Mouse (Mus musculus) heart, embryonic 15.5 days (tissue): ENCODE measurements around the gene Scamp1. TPM values are rescaled to one million over a fixed set of nuclear protein-coding genes. Genes with fewer than 3 reads are reported as not detected.

ENCODE experiments used
- ATAC-seq: fragments of 200-750 bp; cut with Nextera tagmentation; replicated peaks from 2 replicates; pipeline ENCODE4 v1.8.0; 2017; ENCODE audit warnings: low read depth, moderate TSS enrichment; ENCODE audit not compliant: insufficient number of reproducible peaks, insufficient read depth, low FRiP score
- H3K27ac ChIP-seq: fragments of 300-500 bp; sonication (generic); 2 replicates; pipeline ENCODE4 v1.5.1; 2015; ENCODE audit warnings: mild to moderate bottlenecking, inconsistent platforms
- H3K27me3 ChIP-seq: fragments of 300-500 bp; sonication (generic); 2 replicates; pipeline ENCODE4 v1.6.1; 2015; ENCODE audit warnings: inconsistent platforms
- H3K36me3 ChIP-seq: fragments of 300-500 bp; sonication (generic); 2 replicates; pipeline ENCODE4 v1.6.1; 2015; ENCODE audit warnings: mild to moderate bottlenecking, inconsistent platforms
- H3K4me1 ChIP-seq: fragments of 300-500 bp; sonication (generic); replicated peaks from 2 replicates; pipeline ENCODE4 v1.6.1; 2015; ENCODE audit warnings: inconsistent platforms
- H3K4me2 ChIP-seq: fragments of 300-500 bp; sonication (generic); 2 replicates; pipeline ENCODE4 v1.6.1; 2015; ENCODE audit warnings: inconsistent platforms, mild to moderate bottlenecking, moderate library complexity
- H3K4me3 ChIP-seq: fragments of 300-500 bp; sonication (generic); 2 replicates; pipeline ENCODE4 v1.5.1; 2015; ENCODE audit warnings: mild to moderate bottlenecking, inconsistent platforms
- H3K9ac ChIP-seq: fragments of 300-500 bp; sonication (generic); 2 replicates; pipeline ENCODE4 v1.6.1; 2015; ENCODE audit warnings: mild to moderate bottlenecking, inconsistent platforms
- H3K9me3 ChIP-seq: fragments of 300-500 bp; sonication (generic); replicated peaks from 2 replicates; pipeline ENCODE4 v1.6.1; 2016; ENCODE audit warnings: inconsistent platforms
- WGBS: fragments of 180-500 bp; shearing (Covaris S2); methylation state at CpG from one replicate; pipeline ENCODE4 v1.1.7; 2015; ENCODE audit warnings: mixed read lengths; 5-methylcytosine and 5-hydroxymethylcytosine counted together
- polyA plus RNA-seq: library from polyadenylated mRNA; unstranded; fragments of >200 nt; fragmentation: Nextera tagmentation; extraction: Ambion mirVana; gene quantifications from 2 replicates; pipeline ENCODE4 v1.2.1, GENCODE M21; 2015

Scamp1 gene
- polyA plus RNA-seq, 1 experiment from 2014 or later = 20.8 TPM

DNA sequence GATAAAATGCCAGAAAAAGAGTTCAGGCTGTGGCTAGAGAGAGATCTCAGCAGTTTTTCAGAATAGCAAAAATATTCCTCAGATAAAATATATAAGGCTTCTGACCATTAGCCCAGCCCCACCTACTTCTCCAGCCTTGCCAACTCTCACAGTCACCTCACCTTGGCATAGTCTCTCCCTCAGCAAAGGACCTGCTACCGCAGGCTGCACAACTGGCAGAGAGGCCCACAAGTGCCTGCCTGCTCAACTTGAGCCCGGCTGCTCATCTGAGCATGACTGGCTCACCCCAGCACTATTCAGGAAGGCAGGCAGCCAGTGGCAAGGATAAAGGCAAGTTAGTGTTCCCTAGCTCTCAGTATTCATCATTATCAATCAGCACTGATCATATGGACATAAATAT lies 30.5 kb downstream of the Scamp1 start:
- no peak for ATAC-seq
- Histone ChIP-seq H3K9me3 (no peaks in the 10 kb centered on the region), H3K36me3 (no peaks in the 10 kb centered on the region), H3K4me1 (no peaks in the 10 kb centered on the region; the same call in 1 of the 2 replicates), H3K9ac (no peak overlapping the region), H3K4me3 (no peak overlapping the region), H3K27me3 (no peaks in the 10 kb centered on the region), H3K4me2 (no peak overlapping the region), H3K27ac (no peak overlapping the region)
- 82% methylated on average over 2 of the region's 2 CpGs for WGBS

DNA sequence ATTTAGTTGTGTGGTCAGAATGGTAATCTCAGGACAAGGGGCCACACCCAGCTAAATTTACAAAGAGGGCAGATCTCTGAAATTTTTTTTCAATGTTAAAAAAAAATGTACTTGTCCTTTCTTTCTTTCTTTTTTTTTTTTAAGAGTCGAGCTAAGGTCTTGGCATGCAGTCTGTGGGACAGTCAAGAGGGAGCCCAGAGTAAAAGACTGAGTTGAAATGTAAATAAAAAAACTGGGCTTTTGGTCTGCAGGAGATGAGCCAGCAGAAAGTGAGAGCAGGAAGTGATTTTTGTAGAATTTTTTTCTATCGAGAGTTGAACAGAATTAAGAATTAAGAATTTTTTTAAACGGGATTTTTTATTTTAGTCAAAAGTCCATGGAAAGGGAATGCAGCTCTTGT lies 31.4 kb downstream of the Scamp1 start:
- ATAC-seq = no peak
- no peaks in the 10 kb centered on the region for H3K36me3 ChIP-seq
- WGBS = 74% methylated on average over 3 of the region's 3 CpGs

DNA sequence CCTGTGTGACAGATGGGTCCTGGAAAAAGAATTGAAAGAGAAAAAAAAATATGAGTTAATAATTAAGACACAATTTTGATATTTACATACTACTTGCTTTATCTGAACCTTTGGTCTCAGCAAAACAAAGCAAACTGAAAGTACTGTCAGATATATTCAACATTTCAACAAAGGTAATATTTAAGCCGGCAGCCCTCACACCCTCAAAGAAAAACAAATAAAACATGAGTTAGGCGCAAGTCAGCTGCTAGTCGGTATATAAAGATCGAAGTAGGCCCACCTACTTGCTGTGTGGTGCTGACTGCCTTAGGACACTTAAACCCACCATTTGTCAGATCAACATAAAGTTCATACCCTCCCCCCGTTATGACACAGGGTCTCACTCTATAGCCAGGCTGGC lies 32.6 kb downstream of the Scamp1 start:
- Histone ChIP-seq H3K9me3 (no peaks in the 10 kb centered on the region), H3K9ac (no peak overlapping the region), H3K4me3 (no peak overlapping the region), H3K27me3 (no peaks in the 10 kb centered on the region), H3K4me1 (no peaks in the 10 kb centered on the region; the same call in 1 of the 2 replicates), H3K4me2 (no peak overlapping the region), H3K36me3 (no peaks in the 10 kb centered on the region), H3K27ac (no peak overlapping the region)
- ATAC-seq = no peak
- 84% methylated on average over 5 of the region's 5 CpGs for WGBS

More for the DNA sequence above, 31.4 kb downstream of the Scamp1 start:
- H3K27me3 ChIP-seq = no peaks in the 10 kb centered on the region
- no peaks in the 10 kb centered on the region for H3K9me3 ChIP-seq
- no peak overlapping the region for H3K4me3 ChIP-seq
- no peak overlapping the region for H3K9ac ChIP-seq
- H3K27ac ChIP-seq = no peak overlapping the region
- H3K4me2 ChIP-seq = no peak overlapping the region
- no peaks in the 10 kb centered on the region; the same call in 1 of the 2 replicates for H3K4me1 ChIP-seq

DNA sequence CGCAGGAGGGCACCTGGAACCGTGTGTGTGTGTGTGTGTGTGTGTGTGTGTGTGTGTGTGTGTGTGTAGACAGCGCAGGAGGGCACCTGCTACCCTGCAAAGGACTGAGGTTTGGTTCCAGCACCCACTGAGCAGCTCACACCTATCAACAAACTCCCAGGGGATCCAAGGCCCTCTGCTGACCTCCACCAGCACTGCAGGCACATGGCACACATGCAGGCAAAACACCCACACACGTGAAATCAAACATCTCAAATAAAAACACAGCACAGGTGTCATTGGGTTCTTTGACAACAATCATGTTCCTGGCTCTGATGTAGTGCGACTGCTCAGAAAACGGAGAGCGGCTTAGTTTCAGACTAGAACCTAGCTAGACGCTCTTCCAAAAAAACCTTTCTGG lies 34.9 kb downstream of the Scamp1 start:
- no peaks in the 10 kb centered on the region for H3K27me3 ChIP-seq
- WGBS = 92% methylated on average over 6 of the region's 8 CpGs
- H3K4me2 ChIP-seq = no peak overlapping the region
- H3K4me1 ChIP-seq = no peaks in the 10 kb centered on the region
- H3K4me3 ChIP-seq = no peak overlapping the region
- ATAC-seq = no peak
- no peak overlapping the region for H3K27ac ChIP-seq
- H3K9ac ChIP-seq = no peak overlapping the region
- no peaks in the 10 kb centered on the region for H3K36me3 ChIP-seq
- H3K9me3 ChIP-seq = no peaks in the 10 kb centered on the region

DNA sequence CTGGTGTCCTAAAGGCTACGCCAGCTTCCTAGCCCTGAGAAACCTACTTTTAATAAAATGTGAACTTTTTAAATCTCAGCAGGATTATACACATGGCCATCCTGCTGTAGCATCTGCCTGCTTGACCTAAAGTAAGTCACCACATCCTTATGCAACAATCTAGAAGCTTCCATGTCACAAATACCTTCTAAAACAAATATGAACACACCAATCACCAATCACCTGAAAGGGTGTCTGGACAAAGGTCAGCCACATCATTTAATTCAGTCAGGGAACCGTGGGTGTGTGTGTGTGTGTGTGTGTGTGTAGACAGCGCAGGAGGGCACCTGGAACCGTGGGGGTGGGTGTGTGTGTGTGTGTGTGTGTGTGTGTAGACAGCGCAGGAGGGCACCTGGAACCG lies 35.5 kb downstream of the Scamp1 start:
- Histone ChIP-seq H3K36me3 (no peaks in the 10 kb centered on the region), H3K27ac (no peak overlapping the region), H3K9me3 (no peaks in the 10 kb centered on the region), H3K4me2 (no peak overlapping the region), H3K4me3 (no peak overlapping the region), H3K27me3 (no peaks in the 10 kb centered on the region), H3K9ac (no peak overlapping the region), H3K4me1 (no peaks in the 10 kb centered on the region)
- 89% methylated on average over 5 of the region's 6 CpGs for WGBS
- ATAC-seq = no peak

DNA sequence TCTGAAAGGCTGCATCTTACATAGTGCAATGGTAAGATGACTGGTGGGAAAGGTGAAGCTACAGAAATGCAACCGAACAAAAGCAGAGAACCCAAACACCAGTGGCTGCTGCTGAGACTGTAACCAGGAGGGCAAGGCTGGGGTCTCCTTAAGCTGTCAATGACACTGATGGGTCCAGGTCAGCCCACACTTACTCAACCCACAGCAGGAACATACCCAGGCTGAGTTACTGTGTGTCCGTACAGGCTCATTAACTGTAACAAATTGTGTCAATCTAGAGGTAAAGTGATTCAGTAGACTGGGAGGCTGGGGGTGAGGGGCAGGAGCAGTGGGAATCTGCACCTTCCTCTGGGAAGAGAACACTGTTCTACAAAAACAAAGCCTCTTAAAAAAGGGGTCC lies 42.8 kb downstream of the Scamp1 start:
- no peaks in the 10 kb centered on the region for H3K4me1 ChIP-seq
- no peak overlapping the region for H3K4me2 ChIP-seq
- no peak for ATAC-seq
- H3K4me3 ChIP-seq = no peak overlapping the region
- 82% methylated on average over 2 of the region's 2 CpGs for WGBS
- H3K27me3 ChIP-seq = no peaks in the 10 kb centered on the region
- H3K9ac ChIP-seq = no peak overlapping the region
- H3K9me3 ChIP-seq = no peaks in the 10 kb centered on the region
- no peaks in the 10 kb centered on the region for H3K36me3 ChIP-seq
- H3K27ac ChIP-seq = no peak overlapping the region

DNA sequence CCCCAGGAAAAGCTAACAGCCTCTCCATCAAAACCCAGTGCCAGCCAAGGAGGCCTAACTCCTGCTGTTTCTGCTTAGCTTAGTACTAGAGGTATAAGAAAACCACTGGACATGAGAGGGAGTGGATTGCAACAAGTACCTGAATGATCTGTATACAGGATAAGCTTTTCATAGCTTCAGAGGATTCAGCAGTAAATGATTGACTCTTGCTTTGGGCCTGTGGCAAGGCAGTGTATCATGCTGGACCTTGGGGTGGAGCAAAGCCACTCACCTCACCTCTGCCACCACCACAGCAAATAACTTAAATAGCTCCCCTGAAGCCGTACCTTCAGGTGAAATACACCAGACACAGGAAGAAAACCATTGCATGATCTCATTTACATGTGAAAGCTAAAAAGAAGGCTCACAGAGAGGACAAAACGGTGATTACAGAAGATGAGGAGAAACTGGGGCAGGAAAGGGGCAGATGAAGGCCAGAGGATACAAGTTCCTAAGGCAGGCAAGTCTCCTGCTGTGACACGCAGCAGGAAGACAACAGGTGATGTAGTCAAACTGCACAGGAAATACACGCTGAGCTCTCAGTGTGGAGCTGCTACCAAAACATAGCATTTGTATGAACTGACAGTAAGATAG lies 43.6 kb downstream of the Scamp1 start:
- WGBS = 67% methylated on average over 4 of the region's 4 CpGs
- Histone ChIP-seq H3K27ac (no peak overlapping the region), H3K4me1 (no peaks in the 10 kb centered on the region), H3K4me3 (no peak overlapping the region), H3K27me3 (no peaks in the 10 kb centered on the region), H3K36me3 (no peaks in the 10 kb centered on the region), H3K4me2 (no peak overlapping the region), H3K9ac (no peak overlapping the region), H3K9me3 (no peaks in the 10 kb centered on the region)
- no peak for ATAC-seq

DNA sequence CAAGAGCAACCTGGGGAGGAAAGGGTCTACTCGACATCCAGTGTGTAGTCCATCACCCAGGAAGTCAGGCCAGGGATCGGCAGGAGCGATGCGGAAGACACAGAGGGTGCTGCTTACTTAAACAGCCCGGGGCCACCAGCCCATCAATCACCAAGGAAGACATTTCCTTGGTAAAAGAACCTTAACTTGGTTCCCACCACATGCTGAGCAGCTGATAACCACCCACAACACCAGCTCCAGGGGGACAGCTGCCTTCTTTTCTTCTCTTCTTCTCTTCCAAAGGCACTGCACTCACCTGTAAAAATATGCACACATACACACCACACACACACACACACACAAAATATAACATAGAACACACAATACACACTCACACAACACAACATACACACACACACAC lies 44.8 kb downstream of the Scamp1 start:
- Histone ChIP-seq H3K4me3 (no peak overlapping the region), H3K9ac (no peak overlapping the region), H3K27me3 (no peaks in the 10 kb centered on the region), H3K27ac (no peak overlapping the region), H3K4me1 (no peaks in the 10 kb centered on the region), H3K4me2 (no peak overlapping the region), H3K9me3 (no peaks in the 10 kb centered on the region), H3K36me3 (no peaks in the 10 kb centered on the region)
- WGBS = 27% methylated on average over 5 of the region's 5 CpGs
- no peak for ATAC-seq

DNA sequence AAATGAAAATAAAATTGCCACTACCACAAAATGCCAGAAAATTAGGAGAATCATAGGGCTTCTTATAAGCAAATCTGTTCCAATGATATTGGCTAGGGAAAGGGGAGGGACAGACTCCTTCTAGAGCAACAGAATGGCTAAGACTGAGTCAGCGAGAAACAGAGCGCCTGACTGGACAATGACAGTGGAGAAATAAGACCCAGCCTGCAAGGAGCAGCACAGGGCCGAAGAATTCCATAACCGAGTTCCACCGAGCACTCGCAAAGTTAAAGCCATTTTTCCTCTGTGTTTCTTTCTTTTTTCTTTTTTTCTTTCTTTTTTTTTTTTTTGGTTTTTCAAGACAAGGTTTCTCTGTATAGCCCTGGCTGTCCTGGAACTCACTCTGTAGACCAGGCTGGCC lies 45.5 kb downstream of the Scamp1 start:
- no peaks in the 10 kb centered on the region for H3K4me1 ChIP-seq
- no peak for ATAC-seq
- no peak overlapping the region for H3K27ac ChIP-seq
- H3K9me3 ChIP-seq = no peaks in the 10 kb centered on the region
- no peaks in the 10 kb centered on the region for H3K27me3 ChIP-seq
- H3K36me3 ChIP-seq = no peaks in the 10 kb centered on the region
- H3K4me3 ChIP-seq = no peak overlapping the region
- no peak overlapping the region for H3K4me2 ChIP-seq
- no peak overlapping the region for H3K9ac ChIP-seq
- WGBS = 80% methylated on average over 6 of the region's 6 CpGs

DNA sequence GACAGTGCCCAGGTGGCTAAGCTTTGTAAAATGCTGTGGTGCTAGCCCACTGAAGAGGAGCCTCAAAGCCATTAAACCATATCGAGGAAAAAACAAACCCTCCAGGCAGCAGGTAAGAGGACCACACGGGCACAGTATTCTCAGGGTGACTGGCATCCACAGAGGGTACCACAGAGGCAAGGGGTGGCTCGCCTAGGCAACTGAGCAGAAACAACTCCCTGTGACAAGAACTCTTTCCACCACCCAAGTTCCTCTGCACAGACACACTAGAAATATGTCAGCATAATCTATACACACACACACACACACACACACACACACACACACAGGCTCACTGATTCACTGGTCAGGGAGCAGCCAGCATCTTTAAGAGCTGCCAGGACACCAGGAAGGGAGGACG lies 46.2 kb downstream of the Scamp1 start:
- 65% methylated on average over 4 of the region's 4 CpGs for WGBS
- Histone ChIP-seq H3K27ac (no peak overlapping the region), H3K4me2 (no peak overlapping the region)

DNA sequence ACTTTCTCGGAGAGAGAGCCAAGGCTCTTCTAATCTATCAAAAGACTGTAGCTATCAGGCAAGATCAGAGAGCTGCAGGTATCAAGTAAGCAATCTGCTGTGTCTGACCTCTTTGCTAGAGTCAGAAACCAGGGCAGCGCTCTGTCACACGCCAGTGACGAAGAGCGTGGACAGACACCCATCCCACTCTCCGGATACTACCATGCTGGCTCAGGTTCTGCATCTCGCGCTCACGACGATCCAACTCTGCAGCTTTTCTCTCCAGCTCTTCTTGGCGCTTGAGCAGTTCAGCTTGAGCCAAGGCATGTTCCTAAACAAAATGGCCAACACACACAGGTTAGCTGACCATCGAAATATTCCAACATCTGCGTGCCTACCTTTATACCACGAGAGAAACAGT lies 53.8 kb downstream of the Scamp1 start:
- no peak for ATAC-seq
- no peak overlapping the region for H3K4me2 ChIP-seq
- WGBS = 84% methylated on average over 14 of the region's 14 CpGs

More for the DNA sequence above, 46.2 kb downstream of the Scamp1 start:
- Histone ChIP-seq H3K4me1 (no peaks in the 10 kb centered on the region), H3K9ac (no peak overlapping the region), H3K4me3 (no peak overlapping the region), H3K36me3 (no peaks in the 10 kb centered on the region), H3K9me3 (no peaks in the 10 kb centered on the region), H3K27me3 (no peaks in the 10 kb centered on the region)
- ATAC-seq = no peak

More for the DNA sequence above, 53.8 kb downstream of the Scamp1 start:
- H3K4me1 ChIP-seq = no peaks in the 10 kb centered on the region
- no peaks in the 10 kb centered on the region for H3K9me3 ChIP-seq
- no peak overlapping the region for H3K27ac ChIP-seq
- 0 out of 2 replicates have a peak, but pooled peaks cover 6% of the 10 kb centered on the region for H3K36me3 ChIP-seq
- no peaks in the 10 kb centered on the region for H3K27me3 ChIP-seq
- H3K4me3 ChIP-seq = no peak overlapping the region
- no peak overlapping the region for H3K9ac ChIP-seq
